Mouse (Mus musculus): Measurements from ENCODE around the gene Bdnf.

GRCm38 (mm10) chr2:109729221-109729620, 54.7 kb downstream of the Bdnf start:
- TF ChIP-seq CTCF (IDR thresholded peaks at IDR 0.05; ENCODE audit: insufficient read depth, low read length) (no peak), POLR2A (IDR thresholded peaks at IDR 0.05; ENCODE audit: borderline replicate concordance, extremely low read depth, low read depth, low read length) (no peak)

Measured in lung, adult 2 months (tissue).